Mouse (Mus musculus) liver, embryonic 16.5 days (tissue): ENCODE measurements around the gene Nfkbid. TPM values are rescaled to one million over a fixed set of nuclear protein-coding genes. Genes with fewer than 3 reads are reported as not detected.

Experiments used
- ATAC-seq: fragments of 200-750 bp; cut with Nextera tagmentation; 2 replicates; pipeline ENCODE4 v1.8.0; 2017; ENCODE audit warnings: low read depth, mild to moderate bottlenecking, moderate number of reproducible peaks, moderate library complexity
- H3K27ac ChIP-seq: fragments of 300-500 bp; sonication (generic); 2 replicates; pipeline ENCODE4 v1.5.1; 2014; ENCODE audit warnings: mild to moderate bottlenecking, low read length
- H3K27me3 ChIP-seq: fragments of 300-500 bp; sonication (generic); 2 replicates; pipeline ENCODE4 v1.6.1; 2014; ENCODE audit warnings: low read depth, low read length, mixed read lengths; ENCODE audit not compliant: control insufficient read depth, insufficient read depth
- H3K36me3 ChIP-seq: fragments of 300-500 bp; sonication (generic); 2 replicates; pipeline ENCODE4 v1.6.1; 2014; ENCODE audit warnings: mild to moderate bottlenecking; ENCODE audit not compliant: control insufficient read depth, insufficient read depth
- H3K4me1 ChIP-seq: fragments of 300-500 bp; sonication (generic); 2 replicates; pipeline ENCODE4 v1.6.1; 2014; ENCODE audit warnings: low read depth, low read length, mixed read lengths; ENCODE audit not compliant: control insufficient read depth
- H3K4me2 ChIP-seq: fragments of 300-500 bp; sonication (generic); 2 replicates; pipeline ENCODE4 v1.6.1; 2014; ENCODE audit warnings: low read depth, low read length, mixed read lengths
- H3K4me3 ChIP-seq: fragments of 300-500 bp; sonication (generic); 2 replicates; pipeline ENCODE4 v1.5.1; 2014; ENCODE audit warnings: low read depth, mild to moderate bottlenecking, low read length
- H3K9ac ChIP-seq: fragments of 300-500 bp; sonication (generic); 2 replicates; pipeline ENCODE4 v1.6.1; 2014; ENCODE audit warnings: low read depth, low read length
- H3K9me3 ChIP-seq: fragments of 300-500 bp; sonication (generic); replicated peaks from 2 replicates; pipeline ENCODE4 v1.6.1; 2016; ENCODE audit warnings: low read length; ENCODE audit not compliant: control insufficient read depth
- WGBS: fragments of 180-500 bp; shearing (Covaris S2); extraction: QIAGEN DNeasy Blood & Tissue Kit; methylation state at CpG from one replicate; pipeline ENCODE4 v1.1.7; 2014; ENCODE audit not compliant: insufficient replicate concordance; 5-methylcytosine and 5-hydroxymethylcytosine counted together
- polyA plus RNA-seq: library from polyadenylated mRNA; unstranded; fragments of >200 nt; fragmentation: Nextera tagmentation; extraction: Ambion mirVana; gene quantifications from 2 replicates; pipeline ENCODE4 v1.2.1, GENCODE M21; 2015

Gene Nfkbid
- polyA plus RNA-seq, 1 experiment from 2014 or later, result 1.4 TPM

DNA sequence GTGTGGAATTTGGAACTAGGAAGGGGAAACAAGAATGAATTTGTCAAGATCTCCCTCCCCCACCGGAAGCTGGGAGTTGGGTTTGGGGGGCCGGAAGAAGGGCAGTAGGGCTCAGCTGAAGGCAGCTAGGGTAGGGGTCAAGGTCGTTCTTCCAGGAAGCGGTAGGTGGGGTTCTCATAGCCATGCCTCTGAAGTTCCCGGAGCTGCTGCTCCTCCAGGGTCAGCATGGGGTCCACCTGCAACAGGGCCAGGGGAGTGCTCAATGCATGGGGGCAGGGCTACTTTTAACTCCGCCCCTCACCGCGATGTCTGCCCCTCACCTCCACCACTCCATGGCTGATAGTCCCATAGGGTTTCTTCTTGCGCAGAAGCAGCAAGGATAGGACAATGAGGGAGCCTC is 13.6 kb downstream of the Nfkbid start:
- ATAC-seq, result no peak
- Histone ChIP-seq H3K27me3 (peaks cover 5% of the 10 kb centered on the region; the same call in 1 of the 2 replicates), H3K36me3 (no peaks in the 10 kb centered on the region), H3K9ac (no peak overlapping the region), H3K27ac (no peak overlapping the region), H3K4me2 (no peak overlapping the region), H3K4me3 (no peak overlapping the region), H3K9me3 (no peaks in the 10 kb centered on the region), H3K4me1 (no peaks in the 10 kb centered on the region)
- WGBS, result 30% methylated on average over 9 of the region's 9 CpGs

DNA sequence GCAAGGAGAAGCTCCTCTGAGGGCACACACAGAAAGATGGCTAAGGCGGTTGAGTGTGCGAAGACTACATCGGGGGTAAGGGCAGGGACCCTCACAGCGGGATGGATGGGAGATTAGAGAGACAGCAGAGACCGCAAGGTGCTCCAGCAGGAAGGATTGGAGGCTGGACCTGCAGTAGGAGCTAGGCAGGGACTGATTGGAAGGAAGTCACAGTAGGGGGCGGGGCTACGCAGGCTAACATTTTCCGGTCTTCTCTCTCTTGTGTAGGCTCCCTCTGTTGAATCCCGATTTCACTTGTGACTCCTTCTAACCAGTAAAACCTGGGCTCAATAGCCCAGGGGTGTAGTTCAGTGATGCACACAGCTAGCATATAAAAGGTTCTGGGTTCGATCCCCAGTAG is 15.3 kb downstream of the Nfkbid start:
- Histone ChIP-seq H3K36me3 (no peaks in the 10 kb centered on the region), H3K9me3 (no peaks in the 10 kb centered on the region), H3K27me3 (peaks cover 5% of the 10 kb centered on the region; the same call in 1 of the 2 replicates), H3K4me2 (no peak overlapping the region), H3K27ac (no peak overlapping the region), H3K4me3 (no peak overlapping the region), H3K9ac (no peak overlapping the region), H3K4me1 (no peaks in the 10 kb centered on the region)
- no peak for ATAC-seq
- WGBS, result 18% methylated on average over 10 of the region's 10 CpGs

DNA sequence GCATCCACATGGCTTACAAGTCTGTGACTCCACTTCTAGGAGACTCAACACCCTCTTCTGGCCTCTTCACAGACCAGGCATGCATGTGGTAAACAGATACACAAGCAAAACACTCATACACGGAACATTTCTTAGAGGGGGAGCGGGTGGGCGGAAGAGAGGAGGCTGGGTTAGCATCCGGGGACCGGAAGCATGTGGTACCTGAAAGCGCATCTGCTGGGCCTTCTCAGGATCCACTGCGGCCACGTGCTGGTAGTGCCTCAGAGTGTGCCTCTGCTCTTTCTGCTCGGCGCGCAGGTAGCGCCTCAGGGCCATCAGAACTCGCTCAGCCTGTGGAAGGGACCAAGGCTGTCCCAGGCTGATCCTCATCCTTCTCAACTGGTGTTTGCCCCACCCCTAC is 18.2 kb downstream of the Nfkbid start:
- Histone ChIP-seq H3K27me3 (peaks cover 17% of the 10 kb centered on the region), H3K27ac (no peak overlapping the region), H3K36me3 (no peaks in the 10 kb centered on the region), H3K9me3 (no peaks in the 10 kb centered on the region), H3K4me3 (no peak overlapping the region), H3K4me2 (no peak overlapping the region), H3K4me1 (peaks cover 8% of the 10 kb centered on the region), H3K9ac (no peak overlapping the region)
- 68% methylated on average over 13 of the region's 13 CpGs for WGBS
- no peak for ATAC-seq

DNA sequence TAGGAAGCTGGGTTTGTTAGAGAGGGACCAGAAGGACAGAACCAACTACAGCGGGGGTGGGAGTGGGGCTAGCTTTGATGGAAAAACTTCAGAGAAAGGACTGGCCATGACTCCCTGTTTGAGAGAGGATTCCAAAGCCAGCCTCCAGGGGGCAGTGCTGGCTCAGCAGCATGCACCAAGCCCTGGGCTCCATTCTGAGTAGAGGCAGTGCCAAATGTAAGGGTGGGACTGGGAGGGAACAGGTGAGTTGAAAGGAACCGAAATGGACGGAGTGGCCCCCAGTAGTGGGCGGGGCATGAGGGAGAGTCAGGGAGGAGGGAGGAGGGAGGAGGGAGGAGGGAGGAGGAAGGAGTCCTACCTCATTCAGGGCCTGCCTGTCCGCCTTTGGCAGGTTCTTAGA is 19.2 kb downstream of the Nfkbid start:
- WGBS, result 13% methylated on average over 5 of the region's 5 CpGs
- Histone ChIP-seq H3K9me3 (no peaks in the 10 kb centered on the region), H3K27me3 (peaks cover 27% of the 10 kb centered on the region), H3K27ac (no peak overlapping the region), H3K4me1 (peaks cover 9% of the 10 kb centered on the region), H3K4me2 (no peak overlapping the region), H3K9ac (no peak overlapping the region), H3K36me3 (no peaks in the 10 kb centered on the region), H3K4me3 (no peak overlapping the region)
- ATAC-seq, result no peak

DNA sequence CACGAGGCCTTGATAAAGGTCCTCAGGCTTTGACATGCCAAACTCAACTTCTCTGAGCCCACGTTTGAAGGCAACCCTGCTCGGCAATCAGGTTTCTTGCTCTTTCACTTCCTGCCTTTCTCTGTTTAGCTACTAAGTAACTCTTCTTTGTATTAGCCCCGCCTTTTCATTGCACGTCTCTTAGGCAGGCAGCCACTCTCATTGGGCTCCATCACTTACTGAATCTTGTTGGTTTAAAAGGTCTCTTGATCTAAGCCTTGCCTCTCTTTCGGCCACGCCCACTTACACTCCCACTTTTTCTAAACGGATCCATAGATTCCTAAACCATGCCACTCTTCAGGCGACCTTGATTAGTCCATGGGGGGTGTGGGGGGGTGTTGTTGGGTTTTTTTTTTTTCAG is 22.2 kb downstream of the Nfkbid start:
- Histone ChIP-seq H3K36me3 (no peaks in the 10 kb centered on the region), H3K9ac (no peak overlapping the region), H3K4me3 (no peak overlapping the region), H3K4me1 (peaks cover 9% of the 10 kb centered on the region), H3K27ac (no peak overlapping the region), H3K4me2 (no peak overlapping the region), H3K9me3 (no peaks in the 10 kb centered on the region; the same call in 1 of the 2 replicates), H3K27me3 (peaks cover 27% of the 10 kb centered on the region)
- 17% methylated on average over 9 of the region's 9 CpGs for WGBS
- ATAC-seq, result no peak

DNA sequence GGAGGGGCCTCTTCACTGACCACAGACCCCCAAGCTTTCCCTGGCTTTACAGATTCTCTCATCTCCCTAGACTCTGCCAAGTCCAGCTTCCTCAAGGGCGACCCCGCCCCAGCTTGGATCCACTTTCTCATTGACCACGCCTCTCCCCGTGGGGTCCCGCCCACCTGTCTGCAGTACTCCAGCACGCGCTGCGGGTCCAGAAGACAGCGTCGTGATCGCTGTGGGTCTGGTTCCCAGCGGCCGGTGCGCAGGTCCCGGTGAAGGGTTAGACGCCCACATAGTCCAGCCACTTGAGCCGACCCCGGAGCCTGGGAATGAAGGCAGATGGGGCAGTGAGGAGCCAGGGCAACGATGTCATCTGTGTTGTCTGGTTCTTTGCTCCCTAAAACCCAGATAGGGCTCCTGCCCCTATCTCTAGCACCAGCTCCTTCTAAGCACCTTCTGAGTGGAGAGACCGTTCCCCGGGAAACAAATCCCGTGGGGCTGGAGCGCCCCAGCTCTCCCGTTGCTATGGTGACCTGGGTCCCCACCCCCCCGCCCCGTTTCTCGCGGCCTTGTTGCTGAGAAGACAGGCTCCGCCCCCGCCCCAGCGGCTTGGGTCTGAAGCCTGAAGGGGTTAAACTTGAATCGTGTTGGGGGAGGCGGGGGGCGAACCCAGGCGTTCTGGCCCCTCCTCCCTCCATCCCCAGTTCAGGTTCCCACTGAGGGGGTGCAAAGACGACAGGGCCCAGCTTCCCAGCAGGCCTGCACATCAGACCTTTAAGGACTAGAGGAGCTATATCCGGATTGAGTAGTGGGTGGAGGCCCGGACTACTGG is 22.8 kb downstream of the Nfkbid start:
- Histone ChIP-seq H3K4me1 (peaks cover 9% of the 10 kb centered on the region), H3K4me3 (peak overlapping the region; percentile 60), H3K9ac (no peak overlapping the region), H3K27me3 (peaks cover 27% of the 10 kb centered on the region), H3K4me2 (peak overlapping the region; percentile 63), H3K9me3 (no peaks in the 10 kb centered on the region; the same call in 1 of the 2 replicates), H3K27ac (no peak overlapping the region), H3K36me3 (no peaks in the 10 kb centered on the region)
- ATAC-seq, result peak; percentile 28; the same call in 1 of the 2 replicates
- 1% methylated on average over 38 of the region's 38 CpGs for WGBS

DNA sequence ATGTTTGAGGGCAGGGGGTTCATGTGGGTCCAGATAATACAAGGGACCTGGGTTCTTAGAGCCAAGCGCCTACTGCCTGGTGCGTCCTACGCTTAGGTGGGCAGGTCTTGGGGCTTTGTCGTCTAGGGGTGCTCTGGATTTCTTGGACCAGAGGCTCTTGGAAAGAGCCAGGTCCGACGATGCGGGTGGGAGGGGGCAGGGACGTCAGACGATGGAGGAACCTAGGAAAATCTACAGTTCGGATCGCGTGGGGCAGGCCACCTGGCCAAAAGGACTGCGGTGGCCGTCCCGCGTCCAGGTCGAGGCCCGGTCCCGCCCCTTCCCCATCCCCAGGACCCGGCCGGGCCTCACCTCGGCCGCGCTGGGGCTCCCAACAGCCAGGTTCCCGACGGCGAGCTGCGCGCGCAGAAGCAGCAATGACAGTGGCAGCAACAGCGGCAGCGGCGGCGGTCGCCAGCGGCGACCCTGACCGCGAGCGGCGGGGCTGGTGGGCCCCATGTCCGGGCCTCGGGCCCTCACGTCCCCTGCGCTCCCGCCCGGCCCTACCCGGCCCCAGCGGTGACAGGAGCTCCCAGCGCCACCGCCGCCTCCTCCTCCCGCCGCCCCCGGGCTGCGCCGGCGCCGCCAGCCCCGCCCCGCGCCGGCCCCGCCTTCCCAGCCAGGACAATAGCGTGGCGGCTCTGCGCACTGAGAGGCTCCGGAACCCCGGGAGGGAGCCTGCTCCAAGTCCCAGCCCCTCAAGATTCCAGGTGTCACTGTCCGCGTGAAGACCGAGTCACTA is 23.6 kb downstream of the Nfkbid start, which contains the start of gene Aplp1:
Gene Aplp1 (minus strand): TSS at position 565 of the 781 bp plus-strand sequence.
- Histone ChIP-seq H3K9ac (peak within 1 kb of the TSS; percentile 41; the same call in 1 of the 2 replicates), H3K9me3 (no peaks in the 10 kb centered on the region; the same call in 1 of the 2 replicates), H3K4me2 (peak within 1 kb of the TSS; percentile 63), H3K27ac (no peak within 1 kb of the TSS), H3K27me3 (peaks cover 27% of the 10 kb centered on the region), H3K4me3 (peak within 1 kb of the TSS; percentile 60), H3K36me3 (no peaks in the 10 kb centered on the region), H3K4me1 (peaks cover 9% of the 10 kb centered on the region)
- ATAC-seq, result peak; percentile 65
- 1% methylated on average over 60 of the region's 72 CpGs for WGBS

DNA sequence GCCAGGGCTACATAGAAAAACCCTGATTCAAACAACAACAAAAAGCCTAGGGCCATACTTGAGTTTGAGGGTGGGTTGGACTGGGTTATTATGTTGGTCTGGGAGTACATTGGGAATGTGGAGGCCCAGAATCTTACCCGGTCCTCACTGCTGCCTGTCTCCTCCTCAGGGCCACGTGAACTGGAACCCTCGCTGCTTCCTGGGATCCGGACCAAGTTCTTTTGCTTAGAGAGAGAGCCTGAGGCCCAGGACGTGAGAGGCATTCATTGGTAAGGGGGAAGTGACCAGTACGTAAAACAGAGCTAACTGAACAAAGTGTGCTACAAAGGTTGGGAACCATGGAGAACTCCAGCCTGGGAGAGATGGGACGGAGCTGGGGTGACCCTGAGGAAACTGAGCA is 28.7 kb downstream of the Nfkbid start:
- Histone ChIP-seq H3K36me3 (no peaks in the 10 kb centered on the region), H3K4me2 (no peak overlapping the region), H3K27me3 (peaks cover 34% of the 10 kb centered on the region), H3K9me3 (no peaks in the 10 kb centered on the region; the same call in 1 of the 2 replicates), H3K27ac (no peak overlapping the region), H3K4me3 (no peak overlapping the region), H3K9ac (no peak overlapping the region), H3K4me1 (peaks cover 7% of the 10 kb centered on the region)
- ATAC-seq, result no peak
- WGBS, result 56% methylated on average over 7 of the region's 7 CpGs

DNA sequence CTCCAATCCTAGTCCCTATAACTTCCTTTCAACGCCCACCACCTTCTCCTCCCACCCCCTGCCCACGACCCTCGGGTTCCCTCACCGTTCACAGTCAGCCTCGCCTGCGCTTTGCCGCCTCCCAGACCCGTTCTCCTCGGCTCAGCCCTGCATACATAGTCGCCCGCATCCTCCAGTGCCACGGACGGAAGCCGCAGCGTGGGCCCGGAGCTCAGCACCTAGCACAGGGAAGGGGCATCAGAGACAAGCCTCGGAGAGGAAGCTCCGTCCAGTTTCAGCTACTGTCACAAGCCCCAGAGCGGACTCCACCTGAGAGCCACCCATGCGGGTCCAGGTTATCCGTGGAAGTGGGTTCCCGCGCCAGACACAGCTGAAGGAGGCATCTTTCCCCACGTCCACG is 31.8 kb downstream of the Nfkbid start:
- Histone ChIP-seq H3K27me3 (peaks cover 55% of the 10 kb centered on the region), H3K36me3 (no peaks in the 10 kb centered on the region), H3K4me3 (no peak overlapping the region), H3K4me2 (peak overlapping the region; percentile 41), H3K9me3 (no peaks in the 10 kb centered on the region), H3K27ac (no peak overlapping the region), H3K4me1 (peaks cover 7% of the 10 kb centered on the region), H3K9ac (no peak overlapping the region)
- ATAC-seq, result no peak
- WGBS, result 15% methylated on average over 25 of the region's 25 CpGs
